Mouse (Mus musculus): ENCODE measurements around the gene Col19a1.

Col19a1 gene

GRCm38 (mm10) chr1:24310847-24311246, 276.4 kb downstream of the Col19a1 start:
- no peak for DNase-seq (ENCODE audit: low spot score in 2 of 2)

- no peak for DNase-seq (ENCODE audit: low spot score in 2 of 2)
Observed at GRCm38 (mm10) chr1:24310193-24310592, 277.1 kb downstream of the Col19a1 start.

DNA sequence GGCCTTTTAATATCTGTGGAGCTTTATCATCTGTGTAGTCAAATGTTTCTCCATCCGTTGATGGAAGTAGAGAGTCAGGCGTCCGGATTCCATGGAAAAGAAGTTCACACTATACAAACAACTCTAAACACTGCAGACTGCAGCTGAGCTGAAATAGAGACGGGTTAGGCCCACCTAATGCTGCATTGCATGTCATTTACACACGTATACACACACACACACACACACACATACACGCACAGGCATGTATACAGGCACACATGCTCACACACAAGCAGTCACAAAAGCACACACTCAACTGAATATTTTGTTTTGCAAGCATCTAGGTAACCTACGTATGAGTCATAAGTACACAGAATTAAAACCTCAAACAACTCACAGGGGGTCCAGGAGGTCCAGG, 284.2 kb downstream of the Col19a1 start:
- DNase-seq (ENCODE audit: low spot score in 2 of 2): no peak

DNA sequence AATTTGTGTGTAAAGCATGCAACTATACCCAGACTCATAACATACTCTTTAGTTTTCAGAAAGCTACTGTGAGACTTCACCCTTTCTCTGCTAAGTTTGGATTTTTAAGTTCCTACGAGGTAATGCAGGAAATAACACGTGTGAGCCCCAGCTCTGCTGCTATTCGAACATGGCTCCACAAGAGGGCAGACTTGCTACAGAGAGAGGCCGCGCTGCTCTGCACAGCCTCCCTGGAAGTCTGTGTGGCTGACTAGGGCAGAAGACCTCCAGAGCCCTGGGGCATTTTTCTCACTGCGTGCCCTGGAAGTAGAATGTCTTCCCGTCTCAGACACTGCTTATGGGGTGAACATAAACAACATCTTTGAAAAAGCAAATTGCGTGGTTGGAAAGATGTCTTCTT, 284.6 kb downstream of the Col19a1 start:
- peak; percentile 19 to 62 for DNase-seq (ENCODE audit: low spot score in 2 of 2)

DNA sequence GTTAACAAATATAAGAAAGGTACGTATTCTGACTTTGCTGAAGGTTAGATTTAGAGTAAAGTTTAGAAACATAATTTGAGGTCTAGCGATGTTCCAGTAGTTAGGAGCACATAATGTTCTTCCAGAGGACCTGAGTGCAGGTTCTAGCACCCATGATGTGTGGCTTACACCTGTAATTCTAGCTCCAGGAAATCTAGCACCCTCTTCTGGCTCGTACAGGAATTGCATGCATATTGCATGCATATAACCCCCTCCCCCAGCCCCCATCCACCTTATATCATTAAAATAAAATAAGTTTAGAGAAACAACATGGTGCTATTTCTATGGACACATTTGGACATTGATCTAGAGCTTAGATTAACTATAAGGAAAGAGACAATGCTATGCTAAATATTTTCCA, 286.6 kb downstream of the Col19a1 start:
- no peak for DNase-seq (ENCODE audit: low spot score in 2 of 2)

GRCm38 (mm10) chr1:24294979-24295942, 292.0 kb downstream of the Col19a1 start:
- no peak for DNase-seq (ENCODE audit: low spot score in 2 of 2)

DNA sequence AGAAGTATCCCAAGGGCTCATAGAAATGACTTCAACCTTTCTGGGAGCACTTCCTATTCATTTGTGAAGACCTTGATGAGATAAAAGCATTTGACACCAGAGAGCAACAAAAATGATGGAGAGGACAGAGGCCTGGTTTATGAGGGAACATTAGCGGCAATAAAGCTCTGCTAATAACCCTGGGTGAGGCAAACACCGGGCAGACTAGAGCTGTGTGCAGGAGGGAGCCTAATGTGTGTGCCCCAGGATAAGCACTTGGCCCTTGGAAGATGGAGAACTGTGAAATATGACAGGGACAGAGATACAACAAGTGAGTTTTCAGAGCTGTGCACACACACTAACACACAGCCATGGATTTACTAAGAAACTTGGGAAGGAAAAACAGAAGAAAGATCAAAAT, 294.8 kb downstream of the Col19a1 start:
- DNase-seq (ENCODE audit: low spot score in 2 of 2): no peak

GRCm38 (mm10) chr1:24286360-24286759, 300.9 kb downstream of the Col19a1 start:
- DNase-seq (ENCODE audit: low spot score in 2 of 2): no peak

DNA sequence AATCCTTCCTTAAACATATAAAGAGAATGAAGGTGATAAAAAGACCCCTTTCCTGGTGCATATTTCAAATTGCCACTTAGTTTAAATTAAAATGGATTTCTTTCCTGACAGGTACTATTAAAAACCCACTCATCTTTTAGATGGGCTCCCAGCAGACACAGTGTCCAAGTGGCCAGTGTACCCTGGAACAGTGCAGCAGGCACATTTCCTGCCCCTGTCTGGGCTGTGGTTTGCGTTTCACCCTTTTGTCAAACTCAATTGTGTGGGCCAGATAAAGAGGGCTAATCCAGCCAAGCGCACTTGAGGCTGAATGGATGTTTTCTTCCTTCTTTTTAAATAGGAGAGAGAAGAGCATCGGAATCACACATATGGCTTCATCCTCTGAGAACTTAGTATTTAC, 320.2 kb downstream of the Col19a1 start:
- no peak for DNase-seq (ENCODE audit: low spot score in 2 of 2)

DNA sequence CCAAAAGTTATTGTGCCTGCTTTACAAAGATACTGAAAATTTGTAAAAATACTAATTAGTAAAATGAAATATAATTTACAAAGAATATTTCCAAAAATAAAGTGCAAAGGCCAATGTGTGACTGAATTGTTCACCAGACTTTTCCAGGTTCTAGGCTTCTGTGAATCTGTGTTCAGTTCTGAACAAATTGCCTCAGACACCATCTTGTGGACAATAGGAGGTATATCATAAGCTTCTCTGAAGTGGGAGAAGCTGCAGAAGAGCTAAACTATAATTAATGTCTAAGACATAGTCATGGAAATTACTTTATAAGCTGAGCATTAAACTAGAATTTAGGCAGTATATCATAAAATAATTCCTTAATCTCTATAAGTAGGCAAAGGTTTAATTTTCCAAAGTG, 326.1 kb downstream of the Col19a1 start:
- DNase-seq (ENCODE audit: low spot score in 2 of 2): no peak

- DNase-seq (ENCODE audit: low spot score in 2 of 2): no peak
Observed at GRCm38 (mm10) chr1:24259419-24259818, 327.9 kb downstream of the Col19a1 start.

- DNase-seq (ENCODE audit: low spot score in 2 of 2): no peak
Observed at GRCm38 (mm10) chr1:24257961-24258360, 329.3 kb downstream of the Col19a1 start.

GRCm38 (mm10) chr1:24249105-24249664, 338.1 kb downstream of the Col19a1 start:
- no peak for DNase-seq (ENCODE audit: low spot score in 2 of 2)

GRCm38 (mm10) chr1:24248294-24249104, 338.8 kb downstream of the Col19a1 start:
- DNase-seq (ENCODE audit: low spot score in 2 of 2): no peak

GRCm38 (mm10) chr1:24245700-24246375, 341.4 kb downstream of the Col19a1 start:
- DNase-seq (ENCODE audit: low spot score in 2 of 2): no peak

DNA sequence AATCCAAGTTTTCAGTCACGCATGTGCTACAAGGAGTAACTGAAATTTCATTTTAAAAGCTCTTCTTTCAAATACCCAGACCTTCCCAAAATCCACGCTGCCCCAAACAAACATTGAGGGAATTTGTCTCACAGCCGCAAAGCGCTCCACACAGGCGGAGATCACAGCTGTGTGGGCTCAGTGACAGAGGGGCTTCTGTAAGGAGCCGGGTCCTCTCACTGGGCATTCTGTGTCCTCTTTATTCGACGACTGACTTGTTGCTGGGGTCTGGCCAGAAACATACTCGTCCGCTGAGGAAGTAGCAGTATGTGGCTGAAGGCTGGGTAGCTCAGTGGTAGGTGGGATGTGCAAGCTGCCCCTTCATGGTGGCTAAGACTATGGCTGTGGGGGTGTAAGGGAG, 342.3 kb downstream of the Col19a1 start:
- no peak for DNase-seq (ENCODE audit: low spot score in 2 of 2)

GRCm38 (mm10) chr1:24240039-24240691, 347.1 kb downstream of the Col19a1 start:
- DNase-seq (ENCODE audit: low spot score in 2 of 2): no peak

DNA sequence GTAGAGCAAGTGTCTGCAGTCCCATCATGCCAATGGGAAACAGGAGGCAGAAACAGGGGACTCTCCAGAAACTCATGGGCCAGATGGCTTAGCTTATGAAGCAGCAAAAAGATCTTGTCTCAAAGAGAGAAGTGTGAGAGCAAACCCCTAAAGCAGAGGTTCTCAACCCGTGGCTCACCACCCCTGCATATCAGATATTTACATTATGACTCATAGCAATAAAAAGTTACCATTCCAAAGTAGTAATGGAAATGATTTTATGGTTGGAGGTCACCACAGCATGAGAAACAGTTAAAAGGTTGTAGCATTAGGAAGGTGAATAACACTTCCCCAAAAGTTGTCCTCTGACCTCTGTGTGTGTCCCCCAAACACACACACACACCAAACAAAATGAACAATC, 350.9 kb downstream of the Col19a1 start:
- DNase-seq (ENCODE audit: low spot score in 2 of 2): no peak

GRCm38 (mm10) chr1:24231504-24232270, 355.6 kb downstream of the Col19a1 start:
- no peak for DNase-seq (ENCODE audit: low spot score in 2 of 2)

DNA sequence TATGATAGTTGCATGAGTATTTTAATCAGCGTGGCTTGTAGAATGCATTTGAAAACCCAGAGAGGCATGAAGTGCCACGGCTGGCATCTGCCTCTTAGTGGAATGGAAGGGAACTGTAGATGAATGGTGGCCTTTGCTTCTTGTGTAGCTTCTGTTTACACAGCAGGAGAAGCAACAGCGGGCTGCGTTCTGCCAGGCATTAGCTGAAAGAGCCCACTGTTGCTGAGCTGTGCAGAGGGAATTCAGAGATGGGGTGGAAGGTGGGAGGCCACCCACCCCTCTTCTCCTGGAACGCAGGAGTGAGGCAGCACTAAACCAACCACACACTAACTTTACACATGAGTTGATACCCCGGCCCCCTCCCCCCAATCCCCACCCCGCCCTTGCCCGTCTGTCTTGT, 356.8 kb downstream of the Col19a1 start:
- no peak for DNase-seq (ENCODE audit: low spot score in 2 of 2)

DNA sequence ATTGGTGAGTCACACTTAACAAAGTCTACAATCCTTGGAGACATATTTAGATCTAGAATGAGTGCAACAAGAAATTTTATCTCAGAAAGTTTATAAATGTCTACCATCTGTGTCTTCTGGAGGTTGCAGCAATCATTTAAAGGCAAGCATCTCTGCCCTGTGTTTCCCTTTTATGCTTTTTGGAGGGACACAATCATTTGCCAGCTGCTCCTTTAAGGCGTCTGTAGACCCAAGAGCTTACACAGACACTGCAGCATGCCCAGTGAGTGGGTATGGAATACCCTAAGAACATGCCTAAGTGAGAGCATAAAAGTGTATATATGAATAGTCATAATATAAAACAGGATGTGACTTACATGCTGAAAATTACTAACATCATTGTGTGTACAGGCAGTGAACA, 357.7 kb downstream of the Col19a1 start:
- no peak for DNase-seq (ENCODE audit: low spot score in 2 of 2)
